Mouse (Mus musculus) kidney, embryonic 14.5 days (tissue): Measurements from ENCODE around the gene Krtap9-3. TPM values are rescaled to one million over a fixed set of nuclear protein-coding genes. Genes with fewer than 3 reads are reported as not detected.
"Not testable (repeated sequence)": the region's sequence is repeated elsewhere in the genome, so short reads cannot be mapped to it uniquely, and the experiment has no call there.

Experiments used
- ATAC-seq: fragments of 200-750 bp; cut with Nextera tagmentation; 2 replicates; pipeline ENCODE4 v1.8.0; 2017; ENCODE audit warnings: moderate number of reproducible peaks, mild to moderate bottlenecking, moderate TSS enrichment, moderate library complexity; ENCODE audit not compliant: low FRiP score, low TSS enrichment
- H3K27ac ChIP-seq: fragments of 300-500 bp; sonication (generic); 2 replicates; pipeline ENCODE4 v1.5.1; 2014; ENCODE audit warnings: low read depth, mild to moderate bottlenecking, low read length, moderate library complexity, mixed read lengths
- H3K27me3 ChIP-seq: fragments of 300-500 bp; sonication (generic); 2 replicates; pipeline ENCODE4 v1.6.1; 2014; ENCODE audit warnings: mild to moderate bottlenecking, low read length; ENCODE audit not compliant: control insufficient read depth, insufficient read depth
- H3K36me3 ChIP-seq: fragments of 300-500 bp; sonication (generic); 2 replicates; pipeline ENCODE4 v1.6.1; 2014; ENCODE audit warnings: low read length, mixed read lengths; ENCODE audit not compliant: control insufficient read depth, insufficient read depth
- H3K4me1 ChIP-seq: fragments of 300-500 bp; sonication (generic); 2 replicates; pipeline ENCODE4 v1.6.1; 2014; ENCODE audit warnings: low read length, mixed read lengths; ENCODE audit not compliant: control insufficient read depth, insufficient read depth
- H3K4me2 ChIP-seq: fragments of 300-500 bp; sonication (generic); replicated peaks from 2 replicates; pipeline ENCODE4 v1.6.1; 2014; ENCODE audit warnings: low read depth, mild to moderate bottlenecking, low read length
- H3K4me3 ChIP-seq: fragments of 300-500 bp; sonication (generic); 2 replicates; pipeline ENCODE4 v1.5.1; 2014; ENCODE audit warnings: mild to moderate bottlenecking, low read length
- H3K9ac ChIP-seq: fragments of 300-500 bp; sonication (generic); 2 replicates; pipeline ENCODE4 v1.6.1; 2014; ENCODE audit warnings: low read depth, mild to moderate bottlenecking, low read length, moderate library complexity
- H3K9me3 ChIP-seq: fragments of 300-500 bp; sonication (generic); 2 replicates; pipeline ENCODE4 v1.6.1; 2016; ENCODE audit warnings: low read length; ENCODE audit not compliant: control insufficient read depth
- WGBS: fragments of 180-500 bp; shearing (Covaris S2); extraction: QIAGEN DNeasy Blood & Tissue Kit; methylation state at CpG from one replicate; pipeline ENCODE4 v1.1.7; 2014; 5-methylcytosine and 5-hydroxymethylcytosine counted together
- polyA plus RNA-seq: library from polyadenylated mRNA; unstranded; fragments of >200 nt; fragmentation: Nextera tagmentation; extraction: Ambion mirVana; gene quantifications from 2 replicates; pipeline ENCODE4 v1.2.1, GENCODE M21; 2014

Krtap9-3 gene
- polyA plus RNA-seq, 1 experiment from 2014 or later = not detected

DNA sequence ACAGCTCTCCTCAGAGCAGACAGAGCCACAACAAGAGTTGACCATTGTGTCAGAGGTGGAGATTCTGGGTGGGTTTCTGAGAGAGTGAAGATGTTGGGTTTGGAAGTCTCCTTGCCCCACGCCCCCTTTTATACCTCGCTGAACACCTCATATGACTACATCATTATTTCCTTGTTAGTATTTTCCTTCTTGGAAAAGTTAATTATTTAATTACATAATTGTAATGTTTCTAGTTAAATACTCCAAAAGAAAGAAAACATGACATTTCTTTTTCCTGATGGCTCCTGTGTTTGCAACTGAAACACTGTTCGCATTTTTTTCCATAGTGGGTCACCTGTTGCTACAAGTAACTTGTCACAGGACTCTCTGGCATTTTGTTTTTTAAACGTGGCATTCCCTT is 30.2 kb upstream of the Krtap9-3 start, which contains the start of gene Krtap4-1:
Gene Krtap4-1 (minus strand): TSS at position 101 of the 400 bp plus-strand sequence.
- Histone ChIP-seq H3K27me3 (no peaks in the 10 kb centered on the region), H3K9ac (no peak within 1 kb of the TSS), H3K4me2 (no peak within 1 kb of the TSS), H3K4me3 (no peak within 1 kb of the TSS), H3K27ac (no peak within 1 kb of the TSS), H3K36me3 (no peaks in the 10 kb centered on the region), H3K9me3 (no peaks in the 10 kb centered on the region), H3K4me1 (no peaks in the 10 kb centered on the region)
- no peak for ATAC-seq
- WGBS = 87% methylated on average over 4 of the region's 4 CpGs

DNA sequence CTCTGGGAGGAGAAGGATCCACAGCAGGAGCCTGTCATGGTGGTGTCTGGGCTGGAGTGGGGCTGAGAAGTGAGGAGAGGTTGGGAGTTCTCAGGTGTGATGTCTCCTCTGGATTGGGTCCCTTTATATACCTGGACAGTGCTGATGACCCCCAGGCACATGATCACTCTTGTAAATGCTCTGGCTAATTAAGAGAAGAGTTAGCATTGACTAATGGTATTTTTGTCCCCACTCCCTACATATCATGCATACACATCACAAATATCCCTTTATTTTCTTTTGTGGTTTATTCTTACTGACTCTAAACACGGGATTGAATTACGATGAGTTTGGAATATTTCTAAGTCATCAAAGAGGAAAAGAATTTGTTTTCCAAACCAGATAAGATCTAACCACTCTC is 22.4 kb upstream of the Krtap9-3 start, which contains the start of gene Gm11562:
Gene Gm11562 (minus strand): TSS at position 101 of the 400 bp plus-strand sequence.
- H3K4me1 ChIP-seq = no peaks in the 10 kb centered on the region
- no peak within 1 kb of the TSS for H3K27ac ChIP-seq
- H3K4me3 ChIP-seq = no peak within 1 kb of the TSS
- 77% methylated on average over 2 of the region's 2 CpGs for WGBS
- H3K27me3 ChIP-seq = no peaks in the 10 kb centered on the region
- H3K9me3 ChIP-seq = no peaks in the 10 kb centered on the region
- no peak within 1 kb of the TSS for H3K4me2 ChIP-seq
- H3K36me3 ChIP-seq = no peaks in the 10 kb centered on the region
- no peak for ATAC-seq
- no peak within 1 kb of the TSS for H3K9ac ChIP-seq

DNA sequence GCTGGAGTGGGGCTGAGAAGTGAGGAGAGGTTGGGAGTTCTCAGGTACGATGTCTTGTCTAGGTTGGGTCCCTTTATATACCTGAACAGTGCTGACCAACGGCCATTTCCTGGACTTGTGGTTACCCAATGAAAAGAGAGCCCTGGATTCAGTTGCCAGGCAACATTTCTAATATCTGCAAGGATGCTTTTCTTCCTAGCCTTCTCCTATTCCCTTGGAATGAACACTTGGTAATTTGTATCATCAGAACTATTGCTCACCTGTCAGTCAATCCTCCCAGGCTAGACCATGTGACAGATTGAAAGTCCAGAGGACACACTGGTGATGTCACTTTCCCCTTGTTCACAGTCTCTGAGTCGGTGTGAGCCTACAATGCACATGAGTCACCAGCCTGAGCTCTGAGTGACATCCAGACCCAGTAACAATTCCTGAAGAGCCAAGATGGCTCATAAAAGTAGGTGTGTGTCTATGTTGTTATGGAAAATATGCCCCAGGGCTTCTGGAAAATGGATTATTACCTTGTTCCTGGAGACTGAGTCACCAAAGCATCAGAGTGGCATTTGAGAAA is 17.0 kb upstream of the Krtap9-3 start, which contains the start of gene Krtap2-4:
Gene Krtap2-4 (minus strand): TSS at position 51 of the 568 bp plus-strand sequence.
- H3K9ac ChIP-seq = no peak within 1 kb of the TSS
- no peaks in the 10 kb centered on the region for H3K27me3 ChIP-seq
- H3K4me3 ChIP-seq = no peak within 1 kb of the TSS
- no peak for ATAC-seq
- H3K36me3 ChIP-seq = no peaks in the 10 kb centered on the region
- no peaks in the 10 kb centered on the region for H3K4me1 ChIP-seq
- WGBS = 70% methylated on average over 3 of the region's 3 CpGs
- H3K9me3 ChIP-seq = no peaks in the 10 kb centered on the region
- no peak within 1 kb of the TSS for H3K4me2 ChIP-seq
- no peak within 1 kb of the TSS for H3K27ac ChIP-seq

DNA sequence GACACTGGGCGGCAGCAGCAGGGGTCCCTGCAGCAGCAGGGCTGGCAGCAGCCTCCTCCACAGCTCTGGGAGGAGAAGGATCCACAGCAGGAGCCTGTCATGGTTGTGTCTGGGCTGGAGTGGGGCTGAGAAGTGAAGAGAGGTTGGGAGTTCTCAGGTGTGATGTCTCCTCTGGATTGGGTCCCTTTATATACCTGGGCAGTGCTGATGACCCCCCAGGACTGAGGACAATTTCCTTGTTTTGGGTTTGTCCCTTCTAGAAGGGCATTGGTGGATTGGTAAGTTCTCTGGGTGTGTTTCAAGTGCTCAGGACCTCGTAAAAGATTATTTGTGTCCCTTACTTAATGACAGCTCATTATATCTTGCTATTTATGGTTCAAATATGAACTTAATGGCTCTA is 12.2 kb upstream of the Krtap9-3 start, which contains the start of gene Gm11937:
Gene Gm11937 (minus strand): TSS at position 101 of the 400 bp plus-strand sequence.
- H3K4me2 ChIP-seq, ATAC-seq, H3K4me3 ChIP-seq, H3K27ac ChIP-seq, H3K9me3 ChIP-seq, H3K36me3 ChIP-seq, H3K9ac ChIP-seq, H3K4me1 ChIP-seq, H3K27me3 ChIP-seq: not testable (repeated sequence)
- 71% methylated on average over 1 of the region's 2 CpGs for WGBS

DNA sequence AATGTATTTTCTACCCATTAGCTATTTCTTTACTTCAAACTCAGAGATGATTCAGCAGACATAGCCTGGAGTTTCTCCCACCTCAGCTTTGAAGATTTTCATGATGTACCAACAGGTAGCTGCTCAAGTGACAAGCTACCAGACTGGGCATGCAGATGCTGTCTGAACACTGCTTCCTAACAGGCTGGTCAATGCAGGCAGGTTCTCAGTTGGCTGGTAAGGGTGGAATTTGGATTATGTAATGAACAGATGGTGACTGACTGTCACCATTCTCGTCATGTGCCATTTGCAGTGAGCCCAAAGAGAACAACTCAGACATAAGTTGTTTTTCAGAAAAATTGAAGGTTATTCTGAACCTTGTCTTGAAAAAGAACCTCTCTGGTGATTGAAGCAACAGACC is 11.2 kb upstream of the Krtap9-3 start:
- WGBS = 81% methylated on average over 1 of the region's 1 CpGs
- H3K4me1 ChIP-seq = no peaks in the 10 kb centered on the region
- no peak overlapping the region for H3K4me3 ChIP-seq
- no peak for ATAC-seq
- H3K27me3 ChIP-seq = no peaks in the 10 kb centered on the region
- H3K36me3 ChIP-seq = no peaks in the 10 kb centered on the region
- no peaks in the 10 kb centered on the region for H3K9me3 ChIP-seq
- no peak overlapping the region for H3K27ac ChIP-seq
- no peak overlapping the region; the same call in 1 of the 2 replicates for H3K9ac ChIP-seq
- no peak overlapping the region for H3K4me2 ChIP-seq

DNA sequence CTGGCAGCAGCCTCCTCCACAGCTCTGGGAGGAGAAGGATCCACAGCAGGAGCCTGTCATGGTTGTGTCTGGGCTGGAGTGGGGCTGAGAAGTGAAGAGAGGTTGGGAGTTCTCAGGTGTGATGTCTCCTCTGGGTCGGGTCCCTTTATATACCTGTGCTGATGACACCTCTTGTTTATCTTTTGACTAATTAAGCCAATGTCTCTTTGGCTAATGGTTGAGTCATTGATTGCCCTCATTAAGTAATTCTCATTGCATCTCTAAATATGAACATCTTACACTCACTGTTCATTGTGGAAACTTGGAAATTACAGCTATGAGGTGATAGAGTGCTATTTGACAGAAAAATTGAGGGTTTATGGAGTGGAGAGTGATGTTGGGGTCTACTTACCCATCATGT is 5.3 kb upstream of the Krtap9-3 start, which contains the start of gene Gm11938:
Gene Gm11938 (minus strand): TSS at position 101 of the 400 bp plus-strand sequence.
- H3K9ac ChIP-seq, H3K27me3 ChIP-seq, H3K4me1 ChIP-seq, H3K4me2 ChIP-seq, H3K36me3 ChIP-seq, ATAC-seq, H3K27ac ChIP-seq, H3K9me3 ChIP-seq, H3K4me3 ChIP-seq: not testable (repeated sequence)
- 65% methylated on average over 1 of the region's 1 CpGs for WGBS

DNA sequence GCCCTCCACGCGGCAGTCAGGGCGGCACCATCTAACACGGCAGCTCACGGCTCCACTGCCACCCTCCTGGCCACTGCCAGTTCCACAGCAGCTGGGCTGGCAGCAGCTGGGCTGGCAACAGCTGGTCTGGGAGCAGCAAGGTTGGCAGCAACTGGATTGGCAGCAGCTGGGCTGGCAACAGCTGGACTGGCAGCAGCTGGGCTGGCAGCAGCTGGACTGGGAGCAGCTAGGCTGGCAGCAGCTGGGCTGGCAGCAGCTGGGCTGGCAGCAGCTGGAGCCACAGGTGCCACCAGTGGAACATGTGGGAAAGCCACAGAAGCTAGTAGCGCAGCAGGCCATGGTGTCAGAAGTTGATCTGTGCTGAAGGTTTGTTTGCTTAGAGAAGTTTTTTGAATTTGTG is 6.9 kb downstream of the Krtap9-3 start, which contains the start of gene Krtap1-3:
Gene Krtap1-3 (minus strand): TSS at position 359 of the 400 bp plus-strand sequence.
- ATAC-seq = no peak
- no peaks in the 10 kb centered on the region for H3K36me3 ChIP-seq
- no peak within 1 kb of the TSS for H3K27ac ChIP-seq
- no peak within 1 kb of the TSS for H3K4me3 ChIP-seq
- WGBS = 92% methylated on average over 6 of the region's 6 CpGs
- no peaks in the 10 kb centered on the region for H3K27me3 ChIP-seq
- H3K4me2 ChIP-seq = no peak within 1 kb of the TSS
- H3K9ac ChIP-seq = no peak within 1 kb of the TSS
- H3K9me3 ChIP-seq = no peaks in the 10 kb centered on the region
- H3K4me1 ChIP-seq = no peaks in the 10 kb centered on the region

DNA sequence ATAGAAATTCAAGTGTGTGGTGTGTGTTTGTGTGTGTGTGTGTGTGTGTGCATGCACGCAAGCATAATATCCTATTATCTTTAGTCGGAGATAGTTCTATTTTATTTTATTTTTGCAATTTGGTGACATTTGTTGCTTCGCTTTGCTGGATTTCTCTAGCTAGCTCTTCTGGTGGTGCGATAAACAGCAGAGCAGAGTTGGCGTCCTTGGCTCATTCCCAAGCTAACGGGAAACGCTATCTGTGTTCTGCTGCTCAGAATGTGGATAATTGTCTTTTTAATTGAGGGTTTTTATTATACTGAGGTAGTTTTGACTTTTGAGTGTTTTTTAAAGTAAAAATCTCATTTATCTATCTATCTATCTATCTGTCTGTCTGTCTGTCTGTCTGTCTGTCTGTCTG is 12.8 kb downstream of the Krtap9-3 start:
- no peak for ATAC-seq
- Histone ChIP-seq H3K4me2 (no peak overlapping the region), H3K9me3 (no peaks in the 10 kb centered on the region), H3K9ac (no peak overlapping the region), H3K27ac (no peak overlapping the region), H3K27me3 (no peaks in the 10 kb centered on the region), H3K4me1 (no peaks in the 10 kb centered on the region), H3K36me3 (no peaks in the 10 kb centered on the region), H3K4me3 (no peak overlapping the region)
- 90% methylated on average over 7 of the region's 7 CpGs for WGBS

DNA sequence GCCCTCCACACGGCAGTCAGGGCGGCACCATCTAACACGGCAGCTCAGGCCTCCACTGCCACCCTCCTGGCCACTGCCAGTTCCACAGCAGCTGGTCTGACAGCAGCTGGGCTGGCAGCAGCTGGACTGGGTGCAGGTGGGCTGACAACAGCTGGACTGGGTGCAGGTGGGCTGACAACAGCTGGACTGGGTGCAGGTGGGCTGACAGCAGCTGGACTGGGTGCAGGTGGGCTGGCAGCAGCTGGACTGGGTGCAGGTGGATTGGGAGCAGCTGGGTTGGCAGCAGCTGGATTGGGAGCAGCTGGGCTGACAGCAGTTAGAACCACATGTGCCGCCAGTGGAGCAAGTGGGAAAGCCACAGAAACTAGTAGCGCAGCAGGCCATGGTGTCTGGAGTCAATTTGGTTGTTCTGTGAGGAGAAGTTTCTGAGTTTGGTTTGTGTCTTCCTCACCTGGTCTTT is 14.6 kb downstream of the Krtap9-3 start, which contains the start of gene Krtap1-4:
Gene Krtap1-4 (minus strand): TSS at position 410 of the 460 bp plus-strand sequence.
- Histone ChIP-seq H3K9ac (no peak within 1 kb of the TSS), H3K27ac (no peak within 1 kb of the TSS), H3K4me2 (no peak within 1 kb of the TSS), H3K9me3 (no peaks in the 10 kb centered on the region), H3K36me3 (no peaks in the 10 kb centered on the region), H3K4me1 (no peaks in the 10 kb centered on the region), H3K27me3 (no peaks in the 10 kb centered on the region), H3K4me3 (no peak within 1 kb of the TSS)
- 75% methylated on average over 5 of the region's 5 CpGs for WGBS
- ATAC-seq = no peak
